Mouse (Mus musculus) T-helper 17 cell (primary cell): ENCODE results near the gene Plekha4.

Experiments
- in situ Hi-C, 2 experiments: fragments of 300-600 bp; cut with MboI, MseI; formaldehyde crosslinking; loops; 1 replicate in 1 of 2; 2 replicates in 1 of 2; pipeline ENCODE4 v1.15.1; 2025; ENCODE audit warnings: high pct_unique_total_duplicates in 2 of 2

The Plekha4 gene

GRCm38 (mm10) chr7:45509181-45509882 lies 16.8 kb upstream of the Plekha4 start:
- in situ Hi-C loops, result no loop called here

GRCm38 (mm10) chr7:45509912-45510787 lies 16.0 kb upstream of the Plekha4 start, which contains the start of gene Nucb1:
Gene Nucb1, minus strand, starts transcription at chr7:45510406.
- in situ Hi-C loops, result no loop called here

GRCm38 (mm10) chr7:45514411-45514810 lies 11.7 kb upstream of the Plekha4 start:
- in situ Hi-C loops, result no loop called here

- in situ Hi-C loops, result loop anchor here in 1 of 2 experiments (5.0 kb wide), 1 partner anchor 1332 kb away; no protein-coding TSS in a partner anchor
Observed at GRCm38 (mm10) chr7:45515436-45515835, 10.7 kb upstream of the Plekha4 start.

GRCm38 (mm10) chr7:45516846-45517245 lies 9.3 kb upstream of the Plekha4 start:
- in situ Hi-C loops, result loop anchor here in 1 of 2 experiments (5.0 kb wide), 1 partner anchor 1330 kb away; no protein-coding TSS in a partner anchor

- in situ Hi-C loops, result loop anchor here in 1 of 2 experiments (5.0 kb wide), 1 partner anchor 1329 kb away; no protein-coding TSS in a partner anchor
Observed at GRCm38 (mm10) chr7:45518618-45519017, 7.5 kb upstream of the Plekha4 start.

- in situ Hi-C loops, result loop anchor here (5.0 to 10.0 kb wide), 2 partner anchors 665 to 1328 kb away; partner anchors contain the start of gene Pnkp (in 1 of the 2)
Observed at GRCm38 (mm10) chr7:45519345-45520120, 6.6 kb upstream of the Plekha4 start.

- in situ Hi-C loops, result loop anchor here in 1 of 2 experiments (10.0 kb wide), 1 partner anchor 666 kb away; the partner anchor contains the start of gene Pnkp
Observed at GRCm38 (mm10) chr7:45520605-45521004, 5.5 kb upstream of the Plekha4 start.

GRCm38 (mm10) chr7:45521728-45522184 lies 4.4 kb upstream of the Plekha4 start:
- in situ Hi-C loops, result loop anchor here in 1 of 2 experiments (10.0 kb wide), 1 partner anchor 667 kb away; the partner anchor contains the start of gene Pnkp

- in situ Hi-C loops, result loop anchor here in 1 of 2 experiments (10.0 kb wide), 1 partner anchor 667 kb away; the partner anchor contains the start of gene Pnkp
Observed at GRCm38 (mm10) chr7:45522194-45522752, 3.9 kb upstream of the Plekha4 start.

GRCm38 (mm10) chr7:45522957-45523676 lies 3.0 kb upstream of the Plekha4 start:
- in situ Hi-C loops, result loop anchor here in 1 of 2 experiments (10.0 kb wide), 1 partner anchor 668 kb away; the partner anchor contains the start of gene Pnkp

- in situ Hi-C loops, result loop anchor here in 1 of 2 experiments (10.0 kb wide), 1 partner anchor 669 kb away; the partner anchor contains the start of gene Pnkp
Observed at GRCm38 (mm10) chr7:45523678-45524170, 2.4 kb upstream of the Plekha4 start.

- in situ Hi-C loops, result loop anchor here in 1 of 2 experiments (10.0 kb wide), 1 partner anchor 670 kb away; the partner anchor contains the start of gene Pnkp
Observed at GRCm38 (mm10) chr7:45524841-45525621, 1.1 kb upstream of the Plekha4 start.

- in situ Hi-C loops, result loop anchor here in 1 of 2 experiments (10.0 kb wide), 1 partner anchor 672 kb away; the partner anchor contains the start of gene Pnkp
Observed at GRCm38 (mm10) chr7:45526474-45527120, 467 bp downstream of the Plekha4 start.

- in situ Hi-C loops, result loop anchor here in 1 of 2 experiments (10.0 kb wide), 1 partner anchor 672 kb away; the partner anchor contains the start of gene Pnkp
Observed at GRCm38 (mm10) chr7:45527169-45527568, 1.0 kb downstream of the Plekha4 start.

GRCm38 (mm10) chr7:45529461-45529860 lies 3.3 kb downstream of the Plekha4 start:
- in situ Hi-C loops, result loop anchor here in 1 of 2 experiments (10.0 kb wide), 1 partner anchor 675 kb away; the partner anchor contains the start of gene Pnkp

- in situ Hi-C loops, result no loop called here
Observed at GRCm38 (mm10) chr7:45530643-45531042, 4.5 kb downstream of the Plekha4 start.

- in situ Hi-C loops, result no loop called here
Observed at GRCm38 (mm10) chr7:45535676-45536075, 9.5 kb downstream of the Plekha4 start.
